8 mouse cellular contexts compared by ENCODE assay signal in genomic region chr8:122665221-122665620, GRCm38 (mm10). TPM values are rescaled to one million over a fixed set of nuclear protein-coding genes. Genes with fewer than 3 reads are reported as not detected.
A peak's percentile ranks its signal among the peaks of the same experiment; 100 is the strongest.
DNase-seq lines count a peak whose midpoint lies in the region; ATAC-seq and TF ChIP-seq lines count a peak whose summit lies in the region.

No protein-coding gene starts in this region.

- peaks cover 65% of the 10 kb centered on the region for H3K27me3 ChIP-seq in forebrain, embryonic 10.5 days (ENCODE audit: poor library complexity, severe bottlenecking)
- H3K27me3 ChIP-seq in forebrain, embryonic 11.5 days (ENCODE audit: control insufficient read depth, insufficient read depth, low read length): peaks cover 3% of the 10 kb centered on the region; the same call in 1 of the 2 replicates
- no peaks in the 10 kb centered on the region for H3K27me3 ChIP-seq in kidney, embryonic 16.5 days (ENCODE audit: insufficient read depth, low read length)
- no peaks in the 10 kb centered on the region for H3K27me3 ChIP-seq in lung, postnatal 0 days (replicated peaks; ENCODE audit: insufficient read depth, low read length)

- peaks cover 76% of the 10 kb centered on the region for H3K4me1 ChIP-seq in forebrain, embryonic 10.5 days
- no peaks in the 10 kb centered on the region; the same call in 1 of the 2 replicates for H3K4me1 ChIP-seq in forebrain, embryonic 11.5 days (replicated peaks; ENCODE audit: control insufficient read depth, insufficient read depth, low read length)
- peaks cover 53% of the 10 kb centered on the region for H3K4me1 ChIP-seq in kidney, embryonic 16.5 days (ENCODE audit: insufficient read depth, low read length)
- peaks cover 28% of the 10 kb centered on the region for H3K4me1 ChIP-seq in lung, postnatal 0 days (ENCODE audit: insufficient read depth, low read depth, low read length)

- no peak overlapping the region for H3K4me3 ChIP-seq in forebrain, embryonic 10.5 days
- H3K4me3 ChIP-seq in forebrain, embryonic 11.5 days (ENCODE audit: low read depth, low read length): no peak overlapping the region
- no peak overlapping the region for H3K4me3 ChIP-seq in kidney, embryonic 16.5 days (ENCODE audit: low read length)
- no peak overlapping the region for H3K4me3 ChIP-seq in lung, postnatal 0 days (ENCODE audit: low read depth, low read length)

- peak; percentile 47 for TF ChIP-seq CTCF in lung, postnatal 0 days (IDR thresholded peaks at IDR 0.05)

- no peaks in the 10 kb centered on the region for H3K36me3 ChIP-seq in forebrain, embryonic 10.5 days (replicated peaks)
- H3K36me3 ChIP-seq in forebrain, embryonic 11.5 days (ENCODE audit: control insufficient read depth, insufficient read depth, low read length): no peaks in the 10 kb centered on the region
- H3K36me3 ChIP-seq in kidney, embryonic 16.5 days (ENCODE audit: insufficient read depth, low read length): no peaks in the 10 kb centered on the region
- no peaks in the 10 kb centered on the region for H3K36me3 ChIP-seq in lung, postnatal 0 days (ENCODE audit: insufficient read depth, low read length)

- TF ChIP-seq EP300 in lung, postnatal 0 days (IDR thresholded peaks at IDR 0.05): peak; percentile 86

- H3K4me2 ChIP-seq in forebrain, embryonic 11.5 days (ENCODE audit: low read depth, low read length, severe bottlenecking): no peak overlapping the region
- H3K4me2 ChIP-seq in kidney, embryonic 16.5 days (replicated peaks; ENCODE audit: low read depth, low read length): no peak overlapping the region
- H3K4me2 ChIP-seq in lung, postnatal 0 days (replicated peaks; ENCODE audit: low read depth, low read length): no peak overlapping the region

- WGBS in forebrain, embryonic 10.5 days: 62% methylated on average over 8 of the region's 8 CpGs
- WGBS in forebrain, embryonic 11.5 days: 66% methylated on average over 8 of the region's 8 CpGs
- WGBS in kidney, embryonic 16.5 days: 34% methylated on average over 8 of the region's 8 CpGs
- 22% methylated on average over 8 of the region's 8 CpGs for whole genome bisulfite sequencing in lung, postnatal 0 days

- 0 out of 2 replicates have a peak overlapping the region, but pooled peaks have one; percentile 31 for H3K27ac ChIP-seq in forebrain, embryonic 10.5 days
- H3K27ac ChIP-seq in forebrain, embryonic 11.5 days (ENCODE audit: low read depth, low read length): no peak overlapping the region
- H3K27ac ChIP-seq in kidney, embryonic 16.5 days (ENCODE audit: low read length): peak overlapping the region; percentile 79
- peak overlapping the region; percentile 82 for H3K27ac ChIP-seq in lung, postnatal 0 days (ENCODE audit: low read length)

- ATAC-seq in forebrain, embryonic 11.5 days (replicated peaks; ENCODE audit: low FRiP score): no peak
- peak; percentile 46; the same call in 1 of the 2 replicates for ATAC-seq in kidney, embryonic 16.5 days (ENCODE audit: low FRiP score, low TSS enrichment)
- ATAC-seq in lung, postnatal 0 days: peak; percentile 79

- DNase-seq in forebrain, embryonic 10.5 days (ENCODE audit: extremely low spot score, low spot score): no peak
- no peak for DNase-seq in forebrain, embryonic 11.5 days (ENCODE audit: low spot score)
- DNase-seq in urinary bladder, postnatal 14 days (ENCODE audit: low spot score): peak; percentile 21
- no peak for DNase-seq in urinary bladder, postnatal 25 days (ENCODE audit: low spot score)
- peak; percentile 86 for DNase-seq in heart, adult 8-10 months (ENCODE audit: low spot score)
- peak; percentile 82 for DNase-seq in lung, postnatal 0 days (ENCODE audit: low spot score)
- DNase-seq in thymus, postnatal 10 days (ENCODE audit: low spot score in 2 of 2): no peak

- no peaks in the 10 kb centered on the region for H3K9me3 ChIP-seq in forebrain, embryonic 10.5 days
- no peaks in the 10 kb centered on the region for H3K9me3 ChIP-seq in forebrain, embryonic 11.5 days (ENCODE audit: control insufficient read depth, low read length)
- H3K9me3 ChIP-seq in kidney, embryonic 16.5 days (ENCODE audit: low read length): no peaks in the 10 kb centered on the region
- no peaks in the 10 kb centered on the region for H3K9me3 ChIP-seq in lung, postnatal 0 days (ENCODE audit: low read length)

- no peak overlapping the region for H3K9ac ChIP-seq in forebrain, embryonic 11.5 days (ENCODE audit: low read length)
- no peak overlapping the region; the same call in 1 of the 2 replicates for H3K9ac ChIP-seq in kidney, embryonic 16.5 days (replicated peaks; ENCODE audit: low read length)
- no peak overlapping the region for H3K9ac ChIP-seq in lung, postnatal 0 days (replicated peaks; ENCODE audit: low read depth)

RNA-seq across cellular contexts. Expression of gene Cbfa2t3, which starts 33.7 kb away (rescaled TPM):
- 1.6 and 2.4 TPM in 2 replicates for polyA plus RNA-seq in forebrain, embryonic 10.5 days (2016; fragmentation: Nextera tagmentation; extraction: Ambion mirVana)
- polyA plus RNA-seq in forebrain, embryonic 11.5 days (2014; fragmentation: Nextera tagmentation; extraction: Ambion mirVana): 6.0 and 7.0 TPM in 2 replicates
- total RNA-seq in heart, adult 8-10 months (2022): 10 to 100 TPM; 15.1 to 22.1 (median 18.2) TPM
- polyA plus RNA-seq in kidney, embryonic 16.5 days (2015; fragmentation: Nextera tagmentation; extraction: Ambion mirVana): 3.5 and 4.5 TPM in 2 replicates
- polyA plus RNA-seq in lung, postnatal 0 days (2015; fragmentation: Nextera tagmentation; extraction: Ambion mirVana): 15.0 and 17.0 TPM in 2 replicates

RNA-seq across cellular contexts. Expression of gene Pabpn1l, which starts 42.7 kb away (rescaled TPM):
- polyA plus RNA-seq in forebrain, embryonic 10.5 days (2016; fragmentation: Nextera tagmentation; extraction: Ambion mirVana): not detected in 2 replicates
- not detected in 2 replicates for polyA plus RNA-seq in forebrain, embryonic 11.5 days (2014; fragmentation: Nextera tagmentation; extraction: Ambion mirVana)
- under 1 TPM in 2 of 4 experiments, not detected in 2; 0.24 to 0.57 TPM for total RNA-seq in heart, adult 8-10 months (2022)
- 0.15 and 0.19 TPM in 2 replicates for polyA plus RNA-seq in kidney, embryonic 16.5 days (2015; fragmentation: Nextera tagmentation; extraction: Ambion mirVana)
- polyA plus RNA-seq in lung, postnatal 0 days (2015; fragmentation: Nextera tagmentation; extraction: Ambion mirVana): 0.12 TPM in 1 of 2 replicates, not detected in the other

RNA-seq across cellular contexts. Expression of gene Trappc2l, which starts 53.8 kb away (rescaled TPM):
- polyA plus RNA-seq in forebrain, embryonic 10.5 days (2016; fragmentation: Nextera tagmentation; extraction: Ambion mirVana): 41.0 and 44.1 TPM in 2 replicates
- 39.3 and 49.9 TPM in 2 replicates for polyA plus RNA-seq in forebrain, embryonic 11.5 days (2014; fragmentation: Nextera tagmentation; extraction: Ambion mirVana)
- 10 to 100 TPM; 62.8 to 66.2 (median 63.3) TPM for total RNA-seq in heart, adult 8-10 months (2022)
- 56.7 and 60.1 TPM in 2 replicates for polyA plus RNA-seq in kidney, embryonic 16.5 days (2015; fragmentation: Nextera tagmentation; extraction: Ambion mirVana)
- polyA plus RNA-seq in lung, postnatal 0 days (2015; fragmentation: Nextera tagmentation; extraction: Ambion mirVana): 66.8 and 70.0 TPM in 2 replicates

RNA-seq across cellular contexts. Expression of gene Galns, which starts 54.0 kb away (rescaled TPM):
- polyA plus RNA-seq in forebrain, embryonic 10.5 days (2016; fragmentation: Nextera tagmentation; extraction: Ambion mirVana): 4.6 and 5.5 TPM in 2 replicates
- 4.5 and 5.8 TPM in 2 replicates for polyA plus RNA-seq in forebrain, embryonic 11.5 days (2014; fragmentation: Nextera tagmentation; extraction: Ambion mirVana)
- 1 to 10 TPM; 3.5 to 5.2 (median 4.4) TPM for total RNA-seq in heart, adult 8-10 months (2022)
- polyA plus RNA-seq in kidney, embryonic 16.5 days (2015; fragmentation: Nextera tagmentation; extraction: Ambion mirVana): 17.4 and 18.2 TPM in 2 replicates
- 14.3 and 14.5 TPM in 2 replicates for polyA plus RNA-seq in lung, postnatal 0 days (2015; fragmentation: Nextera tagmentation; extraction: Ambion mirVana)

Comparison
In these comparisons a context has a peak if more than half of its experiments do, and no peak if none do; other contexts are left out.
1. DNase-seq: peak in urinary bladder, postnatal 14 days (single experiment), heart, adult 8-10 months (single experiment) and lung, postnatal 0 days (single experiment); none in forebrain, embryonic 10.5 days (single experiment), forebrain, embryonic 11.5 days (single experiment), urinary bladder, postnatal 25 days (single experiment) and thymus, postnatal 10 days (0 of 2).